Mouse (Mus musculus) spleen, adult 12 weeks (tissue): ENCODE results near the gene Chp2.
A peak's percentile ranks its signal among the peaks of the same experiment; 100 is the strongest.

Experiments
- DNase-seq: peaks from one replicate; pipeline ENCODE4 v3.0.0; 2022; ENCODE audit warnings: low spot score

Gene Chp2

DNA sequence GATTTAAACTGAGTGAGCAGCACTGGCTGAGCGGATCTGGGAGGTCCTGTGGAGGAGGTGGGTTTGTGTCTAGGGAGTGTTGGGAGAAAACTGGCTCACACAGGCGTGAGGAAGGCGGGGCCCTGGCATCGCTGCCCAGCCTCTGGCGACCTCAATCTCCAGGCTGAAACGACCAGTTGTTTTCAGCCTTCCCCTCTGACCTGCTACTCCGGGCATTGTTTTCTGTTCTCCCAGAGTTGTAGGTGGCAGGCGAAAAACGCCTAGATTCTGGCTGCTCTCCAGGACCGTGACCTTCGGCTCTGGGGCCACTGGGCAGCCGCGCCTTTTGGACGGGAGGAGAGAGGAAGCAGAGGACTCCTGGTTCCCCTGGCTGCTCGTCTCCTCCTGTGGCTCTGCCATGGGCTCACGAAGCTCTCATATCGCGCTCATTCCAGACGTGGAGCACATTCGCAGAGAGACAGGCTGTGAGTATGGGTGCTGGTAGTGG, at the start of gene Chp2:
TSS of gene Chp2 (plus strand) at position 182 of the 487 bp plus-strand sequence.
- DNase-seq = no peak

DNA sequence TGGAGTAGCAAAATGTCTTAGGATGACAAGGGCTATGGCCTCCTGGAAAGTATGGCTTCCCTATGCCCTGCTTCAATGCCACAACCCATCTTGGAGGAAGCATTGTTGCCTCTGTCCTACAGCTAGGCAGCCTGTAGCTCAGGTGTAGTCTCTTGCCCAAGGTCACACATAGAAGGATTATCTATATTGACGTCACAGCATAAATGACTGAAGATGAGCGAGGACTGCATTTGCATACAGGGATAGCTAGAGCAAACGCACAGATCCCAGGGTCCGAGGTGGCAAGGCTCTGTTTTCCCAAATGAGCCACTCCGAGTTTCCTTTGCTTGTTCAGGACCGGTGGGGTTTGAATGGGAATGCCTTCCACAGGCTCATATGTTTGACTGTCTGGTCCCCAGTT, 48.6 kb upstream of the Chp2 start:
- DNase-seq = no peak

DNA sequence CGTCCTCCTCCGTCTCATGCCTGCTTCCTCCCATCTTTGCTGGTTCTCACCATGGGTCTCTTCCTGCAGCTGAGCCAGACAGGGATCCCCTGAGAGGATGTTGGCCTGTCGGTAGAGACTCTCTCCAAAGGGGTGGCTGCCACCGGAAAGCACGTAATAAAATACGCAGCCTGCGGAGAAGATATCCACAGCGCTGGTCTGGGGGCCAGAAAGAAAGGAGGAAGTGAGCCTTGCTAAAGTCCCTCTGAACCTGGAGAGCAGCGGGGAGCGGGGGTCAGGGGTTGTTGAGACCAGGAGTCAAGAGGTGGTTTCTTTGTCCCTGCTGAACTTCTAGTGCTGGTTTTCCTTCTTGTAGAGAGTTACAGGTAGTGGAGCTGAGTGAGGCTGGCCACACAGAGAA, 47.7 kb upstream of the Chp2 start:
- no peak for DNase-seq

DNA sequence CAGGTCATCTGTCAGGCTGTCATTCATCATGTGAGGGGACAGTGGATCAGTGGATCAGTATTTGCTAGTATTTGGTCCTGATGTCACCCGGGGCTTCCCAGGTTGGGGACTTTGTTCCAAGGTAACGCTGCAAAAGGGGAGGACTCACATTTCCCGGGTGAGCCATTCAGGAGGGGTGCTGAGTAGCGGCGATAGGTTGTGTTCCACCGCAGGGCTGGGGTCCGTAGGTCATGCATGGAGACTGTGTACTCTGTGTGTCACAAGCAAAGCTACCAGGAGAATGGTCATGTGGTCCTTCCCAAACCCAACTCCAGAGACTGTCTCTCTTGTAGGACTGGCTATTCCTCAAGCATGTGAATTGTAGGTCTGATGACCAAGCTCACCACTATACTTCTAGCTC, 38.6 kb upstream of the Chp2 start:
- no peak for DNase-seq

DNA sequence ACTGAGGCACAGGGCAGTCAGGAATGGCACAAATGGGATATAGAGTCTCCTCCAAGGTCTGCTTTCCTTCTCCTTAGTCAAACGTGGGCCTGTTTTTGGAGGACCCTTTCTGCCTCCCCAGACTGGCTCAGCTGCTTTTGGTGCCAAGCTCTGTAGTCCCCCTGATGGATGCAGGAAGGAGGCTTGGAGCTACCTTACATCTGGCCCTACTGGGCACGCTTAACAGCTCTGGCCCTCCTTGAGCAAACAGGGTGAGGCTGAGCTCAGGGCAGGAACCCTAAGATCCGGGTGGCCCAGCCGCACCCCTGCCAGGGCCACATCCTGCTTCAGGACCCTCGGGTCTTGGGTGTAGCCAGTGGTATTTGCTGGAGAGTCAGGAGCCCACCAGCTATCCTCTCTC, 34.7 kb upstream of the Chp2 start:
- DNase-seq = no peak

DNA sequence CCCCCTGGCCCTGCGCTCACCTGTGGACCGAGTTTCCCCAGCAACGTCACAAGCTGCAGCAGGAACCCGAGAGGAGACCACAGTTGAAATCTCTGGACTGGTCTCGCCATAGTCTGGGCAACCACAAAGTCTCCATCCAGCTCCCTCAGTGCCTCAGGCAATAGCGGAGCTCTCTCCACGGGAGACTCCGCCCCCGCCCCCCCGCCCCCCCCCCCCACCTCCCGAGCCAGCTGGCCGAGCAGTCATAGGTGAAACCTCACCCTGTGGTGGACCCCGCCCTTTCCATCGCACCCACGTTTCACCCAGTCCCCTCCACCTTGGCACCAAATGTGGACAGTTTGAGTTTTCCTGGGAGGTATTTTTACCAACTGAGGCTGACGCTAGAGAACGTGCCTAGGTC, 33.3 kb upstream of the Chp2 start, which contains the start of gene Ern2:
TSS of gene Ern2 (minus strand) at position 165 of the 400 bp plus-strand sequence.
- no peak for DNase-seq

DNA sequence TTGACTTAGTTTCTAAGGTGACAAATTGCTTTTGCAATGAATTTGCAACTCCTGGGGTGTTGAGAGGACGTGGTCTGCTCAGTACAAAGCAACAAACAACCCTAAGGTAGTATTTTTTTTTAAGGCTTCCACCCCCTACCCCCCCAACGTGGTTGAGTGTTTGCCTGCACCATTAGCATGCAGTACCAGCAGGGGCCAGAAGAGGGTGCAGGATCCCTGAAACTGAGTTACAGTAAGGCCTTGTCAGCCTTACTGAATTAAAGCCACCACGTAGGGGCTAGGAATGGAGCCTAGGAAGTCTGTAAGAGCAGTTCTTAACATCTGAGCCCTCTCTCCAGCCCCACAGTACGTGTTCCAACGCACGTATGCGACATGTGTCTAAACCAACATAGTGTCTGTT, 29.8 kb upstream of the Chp2 start:
- DNase-seq = peak; percentile 54

DNA sequence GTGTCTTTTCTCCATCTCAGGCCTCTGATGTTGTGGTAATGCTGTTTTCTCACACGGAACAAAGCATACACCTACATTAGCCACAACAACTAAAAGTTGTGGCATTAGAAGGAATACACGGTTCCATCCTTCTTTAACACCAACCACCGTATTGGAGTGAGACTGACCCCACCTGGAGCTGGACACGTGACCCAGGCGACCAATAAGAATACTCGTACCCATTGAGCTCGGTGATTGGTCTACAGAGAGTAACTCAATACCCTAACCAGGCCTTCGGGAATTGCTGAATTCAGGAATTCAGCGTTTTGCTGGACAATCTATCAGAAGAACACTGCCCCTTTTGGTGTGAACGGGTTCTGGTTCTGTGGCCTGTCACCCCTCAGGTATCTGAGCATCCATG, 28.2 kb upstream of the Chp2 start:
- DNase-seq = no peak

DNA sequence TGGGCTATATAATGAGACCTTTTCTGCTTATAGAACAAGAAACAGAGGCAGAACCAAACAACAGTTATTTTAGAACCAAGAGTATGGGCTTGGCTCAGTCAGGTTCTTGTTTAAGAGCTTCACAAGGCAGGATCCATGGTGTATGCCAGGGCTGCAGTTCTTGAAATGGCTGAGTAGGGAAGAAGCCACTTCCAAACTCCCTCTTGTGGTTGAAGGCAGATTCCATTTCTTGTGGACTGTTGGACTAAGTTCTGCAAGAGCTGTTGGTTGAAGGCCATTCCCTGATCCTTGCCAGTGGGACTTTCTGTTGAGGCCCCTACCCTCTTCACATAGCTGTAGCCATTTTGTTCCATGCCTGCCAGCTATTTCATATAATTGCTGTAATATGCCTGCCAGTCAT, 25.4 kb upstream of the Chp2 start:
- no peak for DNase-seq

DNA sequence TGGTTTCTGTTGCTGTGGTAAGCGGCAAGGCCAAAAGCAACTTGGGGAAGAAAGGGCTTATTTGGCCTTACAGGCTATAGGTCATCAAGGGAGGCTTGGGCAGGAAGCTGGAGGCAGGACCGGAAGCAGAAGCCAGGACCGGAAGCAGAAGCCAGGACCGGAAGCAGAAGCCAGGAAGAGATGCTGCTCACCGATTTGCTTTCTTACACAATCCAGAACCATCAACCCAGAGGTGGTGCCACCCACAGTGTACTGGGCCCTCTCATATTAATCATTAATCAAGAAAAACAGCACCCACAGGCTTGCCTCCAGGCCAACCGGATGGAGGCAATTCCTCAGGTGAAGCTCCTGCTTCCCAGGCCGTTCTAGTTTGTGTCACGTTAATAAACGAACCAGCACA, 22.5 kb upstream of the Chp2 start:
- no peak for DNase-seq

DNA sequence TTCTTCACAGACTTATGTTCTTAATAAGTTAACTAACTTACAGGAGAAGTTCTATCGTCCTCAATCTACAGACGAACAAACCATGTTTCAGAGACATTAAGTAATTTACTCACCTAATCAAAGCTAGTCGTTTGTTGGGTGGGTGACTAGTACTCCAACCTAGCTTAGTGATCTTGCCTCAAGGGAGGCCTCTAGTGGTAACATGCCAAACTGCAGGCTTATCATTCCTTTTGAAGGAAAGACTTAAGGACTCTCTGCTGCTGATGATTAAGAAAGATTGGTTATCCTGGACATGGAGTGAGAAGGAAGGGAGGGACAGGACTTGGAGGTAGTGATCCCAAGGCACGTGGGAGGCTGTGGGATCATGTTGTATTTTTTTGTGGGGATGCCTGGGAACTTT, 22.0 kb upstream of the Chp2 start:
- DNase-seq = peak; percentile 28

DNA sequence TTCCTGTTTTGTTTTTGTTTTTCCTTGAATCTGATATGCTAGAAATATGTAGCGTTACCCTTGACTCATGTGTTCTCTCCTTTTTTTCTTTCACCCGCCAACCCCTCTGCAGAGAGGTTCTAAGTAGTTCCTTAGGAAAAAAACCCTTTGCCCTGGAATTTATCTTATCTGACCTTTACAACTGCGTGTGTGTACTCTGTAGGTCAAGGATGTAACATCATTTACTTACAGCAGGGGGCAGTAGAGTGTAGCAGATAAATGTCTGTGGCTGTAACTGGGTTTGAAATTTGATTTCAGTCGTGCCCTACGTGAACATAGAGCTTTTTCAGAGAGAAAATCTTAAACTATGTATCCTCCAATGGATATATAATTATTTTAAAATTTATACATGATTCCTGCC, 20.0 kb upstream of the Chp2 start:
- no peak for DNase-seq

DNA sequence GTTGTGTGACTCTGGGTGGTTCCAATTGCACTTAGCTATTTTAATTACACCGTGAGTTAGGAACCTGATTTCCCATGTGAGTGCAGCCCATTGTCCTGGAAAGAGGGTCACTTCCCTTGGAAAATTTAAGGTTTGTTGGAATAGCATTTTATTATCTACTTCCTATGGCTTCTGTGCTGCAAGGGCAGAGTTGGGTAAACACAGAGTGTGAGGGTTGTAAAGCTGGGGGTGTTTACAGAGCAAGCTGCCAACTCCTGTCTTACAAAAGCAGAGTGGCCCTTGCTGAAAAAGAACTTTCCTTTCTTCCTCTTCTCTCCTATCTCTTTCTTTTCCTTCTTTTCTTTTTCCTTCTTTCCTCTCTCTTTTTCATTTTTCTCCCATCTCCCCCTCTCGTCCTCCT, 15.4 kb upstream of the Chp2 start:
- DNase-seq = no peak

DNA sequence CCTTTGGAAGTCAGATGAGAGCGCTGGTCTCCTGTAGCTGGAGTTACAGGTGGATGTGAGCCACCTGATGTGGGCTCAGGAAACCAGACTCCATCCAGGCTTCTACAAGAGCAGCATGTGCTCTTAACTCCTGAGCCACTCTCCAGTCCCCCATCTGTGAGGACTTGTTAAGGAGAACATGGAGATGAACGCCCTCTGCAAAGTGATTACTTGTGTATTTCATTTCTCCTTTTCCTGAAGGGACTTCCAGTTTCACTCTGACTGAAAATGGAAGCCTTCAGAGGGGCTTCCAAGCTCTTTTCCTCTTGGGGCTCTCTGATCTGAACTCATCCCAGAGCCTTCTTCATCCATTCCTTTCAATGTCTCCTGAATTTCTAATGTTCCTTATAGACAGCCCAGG, 13.2 kb upstream of the Chp2 start:
- no peak for DNase-seq

DNA sequence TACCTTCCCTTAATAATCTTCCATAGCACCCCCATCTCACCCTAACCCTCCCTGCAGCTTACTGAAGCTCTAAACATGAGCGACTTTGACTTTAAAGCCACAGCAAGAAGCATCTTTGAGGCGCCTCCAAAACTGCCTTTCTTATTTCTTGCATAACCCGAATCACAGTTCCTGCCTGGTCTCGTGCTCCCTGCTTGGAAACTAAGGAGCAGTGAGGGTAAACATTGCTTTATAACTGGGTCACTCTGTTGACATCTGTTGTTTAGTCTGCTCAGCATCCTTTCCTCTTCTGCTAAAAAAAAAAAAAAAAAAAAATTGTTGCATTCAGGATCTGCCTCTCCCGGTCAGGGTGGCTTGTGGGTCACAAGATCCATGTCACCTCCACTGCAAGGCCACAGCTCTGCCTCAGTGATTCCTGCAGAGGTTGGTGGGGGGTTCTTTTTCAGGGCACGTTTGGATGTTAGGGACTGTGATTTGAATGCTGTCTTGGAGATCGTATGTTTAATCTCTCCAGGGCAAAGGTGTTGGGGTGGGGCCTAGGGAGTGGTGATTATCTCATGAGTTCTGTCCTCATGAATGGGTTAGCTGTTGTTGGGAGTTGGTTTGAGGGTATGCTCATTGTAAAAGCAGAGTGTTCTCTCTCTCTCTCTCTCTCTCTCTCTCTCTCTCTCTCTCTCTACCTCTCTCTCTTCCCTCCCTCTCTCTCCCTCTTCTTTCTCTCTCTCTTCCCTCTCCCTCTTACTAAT, 10.8 kb upstream of the Chp2 start:
- no peak for DNase-seq

DNA sequence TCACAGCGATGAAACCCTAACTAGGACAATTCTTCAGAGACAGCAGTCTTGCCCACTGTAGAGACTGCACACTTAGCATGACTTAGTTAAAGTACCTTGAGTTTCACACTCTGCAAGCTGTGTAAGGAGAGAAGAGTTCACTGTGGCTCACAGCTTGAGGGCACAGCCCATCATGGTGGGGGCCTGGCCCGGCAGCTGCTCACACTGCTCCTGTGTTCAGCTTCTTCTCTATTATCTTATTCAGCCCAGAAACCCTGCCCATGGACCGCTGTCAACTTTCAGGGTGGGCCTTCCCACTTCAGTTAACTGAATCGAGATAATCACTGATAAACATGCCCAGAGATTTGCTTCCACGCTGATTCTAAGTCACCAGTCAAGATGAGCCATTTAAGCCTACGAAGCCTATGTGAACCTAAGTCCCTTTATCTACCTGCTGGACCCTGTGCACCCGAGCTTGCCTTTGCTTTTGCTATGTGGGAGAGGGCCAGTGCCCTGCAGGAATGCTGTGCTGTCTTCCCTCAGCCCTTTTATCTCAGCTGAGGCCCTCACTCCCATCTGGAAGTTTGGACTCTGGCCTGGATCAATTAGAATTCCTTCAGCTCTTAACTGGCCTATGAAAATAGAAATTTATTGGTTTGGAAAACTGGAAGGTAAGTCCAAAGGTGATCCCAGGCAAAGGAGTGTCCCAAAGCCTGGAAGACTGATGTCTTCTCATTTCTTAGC, 6.9 kb downstream of the Chp2 start:
- no peak for DNase-seq

DNA sequence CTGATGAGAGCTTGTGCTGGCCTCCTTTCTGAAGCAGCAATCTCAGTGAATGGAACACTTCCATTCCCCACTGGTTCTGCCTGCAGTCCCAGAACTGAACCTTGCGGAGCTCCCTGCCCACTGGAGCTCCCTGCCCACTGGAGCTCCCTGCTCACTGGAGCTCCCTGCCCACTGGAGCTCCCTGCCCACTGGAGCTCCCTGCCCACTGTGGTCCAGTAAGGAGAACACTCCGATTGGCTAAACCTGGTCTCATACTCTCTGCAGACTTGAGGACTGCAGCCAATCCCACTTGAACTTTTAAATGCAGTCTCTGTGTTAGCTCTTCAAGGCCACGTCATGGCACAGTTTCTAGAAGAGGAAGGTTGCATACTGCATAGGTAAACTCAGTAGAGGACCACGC, 7.4 kb downstream of the Chp2 start:
- DNase-seq = no peak

DNA sequence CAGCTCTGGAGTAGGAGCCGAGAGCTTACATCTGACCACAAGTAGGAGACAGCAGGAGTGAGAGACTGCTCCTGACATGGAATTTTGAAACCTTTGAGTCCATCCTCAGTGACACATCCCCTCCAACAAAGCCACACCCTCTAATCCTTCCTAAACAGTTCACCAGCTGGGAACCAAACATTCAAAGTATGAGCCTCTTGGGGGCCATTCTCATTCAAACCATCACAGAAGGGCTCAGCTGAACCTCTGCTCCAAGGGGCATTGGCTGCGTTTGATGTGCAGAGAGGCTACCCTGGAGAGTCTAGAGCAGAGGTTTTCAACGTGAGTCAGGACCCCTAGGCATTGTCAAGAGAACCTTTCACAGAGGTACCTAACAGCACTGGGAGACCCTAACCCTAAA, 10.0 kb downstream of the Chp2 start:
- no peak for DNase-seq

DNA sequence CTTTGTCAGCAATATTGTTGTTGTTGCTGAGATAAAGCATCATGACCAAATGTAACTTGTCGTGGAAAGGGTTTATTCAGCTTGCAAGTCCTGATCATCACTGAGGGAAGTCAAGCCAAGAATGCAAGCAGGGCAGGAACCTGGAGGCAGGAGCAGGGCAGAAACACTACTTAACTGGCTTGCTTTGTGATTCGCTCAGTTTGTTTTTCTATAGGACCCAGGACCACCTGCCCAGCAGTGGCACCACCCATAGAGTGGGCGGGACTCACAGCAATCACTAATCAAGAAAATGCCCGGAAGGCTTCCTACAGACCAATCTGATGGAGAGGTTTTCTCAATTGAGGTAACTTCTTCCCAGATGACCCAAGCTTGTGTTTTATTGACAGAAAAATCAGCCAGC, 10.6 kb downstream of the Chp2 start:
- DNase-seq = no peak

DNA sequence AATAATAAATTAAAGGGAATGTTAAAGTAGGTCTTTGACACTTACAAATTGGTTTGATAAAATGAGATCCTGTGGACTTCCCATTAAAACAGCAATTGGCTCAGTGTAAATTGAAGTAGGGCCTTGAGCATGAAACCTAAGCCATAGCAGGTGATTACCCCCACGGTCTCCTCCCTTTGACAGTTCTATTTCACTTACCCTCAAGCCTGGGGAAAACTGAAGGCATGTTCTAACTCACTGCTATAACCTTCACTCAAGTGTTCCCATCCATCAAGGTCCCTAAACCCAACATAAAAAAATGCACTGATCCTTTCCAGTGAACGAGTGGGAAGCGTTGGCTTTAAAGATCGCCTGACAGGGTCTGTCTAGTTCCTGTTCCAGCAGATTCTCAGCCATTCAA, 11.6 kb downstream of the Chp2 start:
- no peak for DNase-seq

DNA sequence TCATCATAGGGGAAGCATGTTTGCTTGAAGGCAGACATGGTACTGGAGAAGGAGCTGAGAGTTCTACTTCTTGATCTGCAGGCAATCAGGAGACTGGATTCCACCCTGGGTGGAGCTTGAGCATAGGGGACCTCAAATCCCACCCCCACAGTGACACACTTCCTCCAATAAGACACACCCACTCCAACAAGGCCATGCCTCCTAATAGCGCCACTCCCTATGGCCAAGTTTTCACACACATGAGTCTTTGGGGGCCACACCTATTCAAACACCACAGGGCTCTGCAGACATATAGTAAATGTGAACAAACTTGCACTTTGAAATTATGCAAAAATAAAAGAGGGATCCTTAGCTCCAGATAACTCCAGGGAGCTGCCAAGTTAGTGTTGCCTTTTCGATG, 19.6 kb downstream of the Chp2 start:
- no peak for DNase-seq

DNA sequence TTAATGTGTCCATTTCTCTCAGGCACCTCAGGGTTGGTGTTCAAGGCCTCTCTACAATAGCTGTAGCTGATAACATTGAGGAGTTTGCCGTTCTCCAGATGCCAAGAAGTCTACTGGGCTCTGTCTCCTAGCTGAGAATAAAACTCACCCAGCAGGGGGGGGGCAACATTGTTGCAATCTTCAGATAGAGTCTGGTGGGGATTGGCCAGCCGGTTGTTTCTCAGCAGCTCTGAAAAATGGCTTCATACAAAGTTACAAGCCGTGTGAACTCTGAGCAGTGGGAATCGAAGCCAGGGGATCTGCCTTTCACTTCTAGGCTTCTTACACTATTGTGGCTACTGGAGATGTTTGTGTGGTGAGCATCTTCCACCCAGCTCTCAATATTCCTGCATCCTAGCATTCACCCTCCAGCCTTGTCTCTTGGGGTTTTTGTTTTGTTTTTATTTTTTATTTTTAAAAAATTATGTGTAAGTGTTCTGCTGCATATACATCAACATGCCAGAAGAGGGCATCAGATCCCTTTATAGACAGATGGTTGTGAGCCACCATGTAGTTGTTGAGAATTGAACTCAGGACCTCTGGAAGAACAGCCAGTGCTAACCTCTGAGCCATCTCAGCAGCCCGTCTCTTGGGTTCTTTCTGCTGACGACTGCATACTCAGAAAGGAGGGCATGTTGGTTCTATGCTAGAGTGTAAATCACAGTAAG, 21.3 kb downstream of the Chp2 start:
- no peak for DNase-seq

DNA sequence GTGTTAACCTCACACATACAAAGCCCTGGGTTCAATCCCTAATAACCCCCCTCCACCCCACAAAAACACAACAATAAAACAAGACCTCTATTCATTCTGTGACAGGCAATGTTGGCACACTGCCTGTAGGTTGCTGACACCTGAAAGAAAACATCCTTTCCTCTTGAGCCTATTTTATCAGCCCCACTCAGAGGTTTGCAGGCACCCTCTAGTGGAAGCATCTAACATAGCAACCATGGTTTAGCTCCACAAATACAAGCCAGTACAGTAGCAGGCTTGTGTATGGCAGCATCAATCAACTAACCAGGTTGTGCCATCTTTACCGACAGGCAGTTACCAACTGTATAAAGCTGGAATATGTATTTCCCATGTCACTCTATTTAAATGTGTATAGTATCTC, 23.0 kb downstream of the Chp2 start:
- no peak for DNase-seq
